Mouse (Mus musculus) liver (tissue): ENCODE data around the gene Has1.
A peak's percentile ranks its signal among the peaks of the same experiment; 100 is the strongest.

Experiments
- DNase-seq: peaks from one replicate; pipeline ENCODE4 v3.0.0-alpha.2; 2020; ENCODE audit warnings: mixed read lengths

The Has1 gene

GRCm38 (mm10) chr17:17843534-17844261, 11.3 kb downstream of the Has1 start:
- no peak for DNase-seq

GRCm38 (mm10) chr17:17840796-17841195, 14.2 kb downstream of the Has1 start:
- no peak for DNase-seq

- DNase-seq, result no peak
These were observed 15.7 kb downstream of the Has1 start for GRCm38 (mm10) chr17:17839276-17839675.

- peak; percentile 92 for DNase-seq
These were observed 16.9 kb downstream of the Has1 start for GRCm38 (mm10) chr17:17837919-17838701.

- no peak for DNase-seq
These were observed 17.6 kb downstream of the Has1 start for GRCm38 (mm10) chr17:17837426-17837825.

- DNase-seq, result no peak
These were observed 18.9 kb downstream of the Has1 start for GRCm38 (mm10) chr17:17836101-17836500.

- DNase-seq, result no peak
These were observed 20.1 kb downstream of the Has1 start for GRCm38 (mm10) chr17:17834896-17835295.

GRCm38 (mm10) chr17:17830731-17831130, 24.3 kb downstream of the Has1 start:
- no peak for DNase-seq

- DNase-seq, result no peak
These were observed 25.0 kb downstream of the Has1 start for GRCm38 (mm10) chr17:17829816-17830535.

- DNase-seq, result peak; percentile 7
These were observed 25.8 kb downstream of the Has1 start for GRCm38 (mm10) chr17:17829052-17829785.

- peak; percentile 65 for DNase-seq
These were observed 26.6 kb downstream of the Has1 start for GRCm38 (mm10) chr17:17828191-17828981.

GRCm38 (mm10) chr17:17827658-17828190, 27.3 kb downstream of the Has1 start:
- DNase-seq, result peak; percentile 74

- DNase-seq, result peak; percentile 83
These were observed 28.0 kb downstream of the Has1 start, which contains the start of gene Spaca6 for GRCm38 (mm10) chr17:17826751-17827657. Gene Spaca6, plus strand, starts transcription at chr17:17827158.

GRCm38 (mm10) chr17:17825921-17826591, 28.9 kb downstream of the Has1 start:
- peak; percentile 5 for DNase-seq

- no peak for DNase-seq
These were observed 31.2 kb downstream of the Has1 start for GRCm38 (mm10) chr17:17823612-17824336.

GRCm38 (mm10) chr17:17795527-17795926, 59.5 kb downstream of the Has1 start:
- DNase-seq, result no peak
